Mouse (Mus musculus): ENCODE data around the gene Isca1.
"Not testable (repeated sequence)": the region's sequence is repeated elsewhere in the genome, so short reads cannot be mapped to it uniquely, and the experiment has no call there.

Gene Isca1

GRCm38 (mm10) chr13:59769296-59770163, at the start of gene Isca1:
Isca1 (minus strand) TSS chr13:59769810.
- DNase-seq = peak; percentile 99

DNA sequence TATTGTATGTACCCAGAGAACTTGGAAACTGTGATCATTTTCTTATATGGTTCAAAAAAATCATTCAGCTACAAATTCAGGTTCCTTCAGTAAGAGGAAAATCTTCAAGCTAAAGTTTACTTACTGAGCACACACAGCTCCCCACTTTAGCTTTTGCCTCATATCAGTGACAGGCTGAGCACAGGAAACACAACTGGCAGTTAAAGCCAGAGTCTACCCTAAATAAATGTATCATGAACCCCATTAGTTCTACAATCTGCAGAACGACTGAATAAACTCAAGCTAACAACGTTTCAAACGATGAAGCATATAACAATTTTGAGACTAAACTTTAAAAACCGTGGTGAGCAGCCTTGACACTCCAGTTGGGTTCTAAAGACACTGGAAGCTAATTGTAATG, 47.7 kb upstream of the Isca1 start:
- no peak for DNase-seq

DNA sequence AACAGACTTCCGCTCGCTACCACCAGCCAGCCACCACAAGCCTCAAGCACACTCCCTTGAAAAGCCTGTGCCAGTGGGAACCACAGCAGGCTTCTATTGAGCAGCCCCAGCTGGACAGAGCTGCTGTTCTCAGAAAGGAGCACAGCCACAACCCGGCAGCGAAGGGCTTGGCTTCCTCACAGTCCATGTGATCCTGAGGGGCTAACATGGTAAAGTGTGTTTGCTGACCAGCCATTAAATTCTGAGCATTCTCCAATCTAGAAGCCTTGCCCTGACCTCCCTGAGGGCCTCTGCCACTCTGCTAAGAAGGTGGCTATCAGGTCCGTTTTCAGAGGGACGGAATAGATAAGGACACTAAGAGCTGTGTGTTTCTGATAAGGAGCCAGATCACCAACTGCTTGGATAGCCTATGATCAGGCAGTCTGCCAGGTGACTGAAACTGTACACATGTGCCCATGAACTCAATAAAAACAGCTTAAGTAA, 44.5 kb upstream of the Isca1 start:
- DNase-seq = no peak

- no peak for DNase-seq
Observed at GRCm38 (mm10) chr13:59811581-59811980, 42.0 kb upstream of the Isca1 start.

GRCm38 (mm10) chr13:59801000-59801399, 31.4 kb upstream of the Isca1 start:
- DNase-seq = no peak

DNA sequence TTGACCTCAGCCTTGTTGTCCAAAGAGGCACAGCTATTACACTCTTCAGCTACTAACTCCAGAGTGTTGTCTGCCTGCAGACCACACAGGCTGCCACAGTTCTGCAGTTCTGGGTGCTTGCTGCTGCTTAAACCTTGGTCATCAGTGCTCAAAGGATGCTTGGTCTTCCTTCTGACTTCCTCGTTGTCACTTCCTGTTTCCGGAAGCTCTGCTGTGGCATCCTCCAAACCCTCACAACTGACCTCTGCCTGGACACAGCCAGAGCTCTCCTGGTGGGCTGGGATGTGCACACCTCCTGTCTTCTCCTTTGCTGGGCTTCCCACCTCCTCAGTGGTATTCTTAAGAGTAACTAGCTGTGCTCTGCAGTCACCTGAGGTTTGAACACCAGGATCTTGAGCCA, 30.5 kb upstream of the Isca1 start:
- DNase-seq = no peak

GRCm38 (mm10) chr13:59798306-59798705, 28.7 kb upstream of the Isca1 start:
- DNase-seq = no peak

DNA sequence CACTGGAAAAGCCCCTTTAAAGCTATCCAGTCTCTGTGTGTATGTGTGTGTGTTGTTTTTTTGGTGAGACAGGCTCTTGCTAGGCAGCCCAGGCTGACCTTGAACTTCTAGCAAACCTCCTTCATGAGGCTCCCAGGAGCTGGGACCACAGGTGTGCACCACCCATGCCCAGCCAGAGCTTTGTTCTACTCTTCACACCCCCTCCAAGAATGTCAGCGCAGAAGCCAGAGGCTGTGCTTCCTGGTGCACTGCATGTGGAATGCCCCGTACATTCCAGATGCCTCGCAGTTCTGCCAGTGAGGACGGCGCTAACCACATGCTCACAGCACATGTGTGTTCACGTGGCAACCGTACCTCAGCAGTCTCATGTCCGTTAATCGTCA, 26.8 kb upstream of the Isca1 start:
- no peak for DNase-seq

- DNase-seq = no peak
Observed at GRCm38 (mm10) chr13:59795807-59796465, 26.3 kb upstream of the Isca1 start.

DNA sequence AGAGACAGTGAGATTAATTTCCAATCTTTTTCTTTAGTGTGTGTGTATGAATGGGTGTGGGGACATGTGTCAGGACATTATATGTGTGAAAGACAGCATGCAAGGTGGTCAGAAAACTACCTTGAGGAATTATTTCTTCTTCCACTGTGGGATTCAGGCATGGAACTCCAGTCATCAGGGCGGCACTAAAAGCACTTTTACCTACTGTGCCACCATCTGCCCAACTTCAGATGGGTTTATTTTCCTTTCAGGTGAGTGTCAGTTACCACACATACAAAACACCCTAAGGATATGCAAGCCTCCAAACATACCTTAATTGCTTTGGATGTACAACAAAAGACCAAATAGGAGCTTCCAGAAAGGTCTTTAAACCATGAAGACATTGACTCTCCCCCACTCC, 25.2 kb upstream of the Isca1 start:
- peak; percentile 17 for DNase-seq

DNA sequence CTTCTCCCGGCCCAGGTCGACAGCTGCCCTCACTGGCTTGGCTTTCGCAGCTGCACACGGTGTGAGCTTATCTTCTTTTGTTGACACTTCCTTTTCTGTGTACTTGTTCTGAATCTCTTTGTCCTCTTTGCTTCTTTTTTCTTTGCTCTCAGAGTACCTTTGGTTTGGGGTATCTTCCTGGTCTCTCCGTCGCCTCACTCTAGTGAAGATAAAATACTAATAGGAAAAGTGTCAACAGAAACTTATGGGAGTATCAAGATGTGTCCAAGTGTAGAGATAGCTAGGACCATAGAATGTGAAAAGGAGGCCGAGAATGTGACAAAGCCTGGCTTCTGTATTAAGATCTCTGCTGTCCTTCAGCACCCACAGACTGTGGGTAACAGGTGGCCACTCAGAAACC, 12.5 kb upstream of the Isca1 start, which contains the start of gene Gm49354:
Gene Gm49354 (minus strand): TSS at position 101 of the 400 bp plus-strand sequence.
- no peak for DNase-seq

- DNase-seq = not testable (repeated sequence)
Observed at GRCm38 (mm10) chr13:59779744-59780264, 10.2 kb upstream of the Isca1 start.

DNA sequence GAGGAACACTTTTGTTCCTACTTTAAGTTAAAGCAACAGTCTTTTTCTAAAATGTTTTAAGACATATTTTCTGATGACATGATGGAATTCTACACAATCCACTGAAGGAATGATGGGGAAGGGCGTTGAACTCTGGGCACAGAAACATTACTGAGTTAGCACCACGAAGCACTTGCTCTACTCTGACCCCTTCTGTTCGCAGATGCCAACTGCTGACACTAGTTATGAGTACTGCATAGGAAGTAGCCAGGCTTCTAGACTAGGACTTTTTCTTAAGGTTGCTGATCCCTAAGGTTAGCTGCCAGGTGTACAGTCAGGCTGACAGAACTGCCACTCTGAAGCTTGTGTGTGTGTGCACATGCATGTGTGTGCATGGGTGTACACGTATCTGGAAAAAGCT, 9.6 kb upstream of the Isca1 start:
- no peak for DNase-seq

DNA sequence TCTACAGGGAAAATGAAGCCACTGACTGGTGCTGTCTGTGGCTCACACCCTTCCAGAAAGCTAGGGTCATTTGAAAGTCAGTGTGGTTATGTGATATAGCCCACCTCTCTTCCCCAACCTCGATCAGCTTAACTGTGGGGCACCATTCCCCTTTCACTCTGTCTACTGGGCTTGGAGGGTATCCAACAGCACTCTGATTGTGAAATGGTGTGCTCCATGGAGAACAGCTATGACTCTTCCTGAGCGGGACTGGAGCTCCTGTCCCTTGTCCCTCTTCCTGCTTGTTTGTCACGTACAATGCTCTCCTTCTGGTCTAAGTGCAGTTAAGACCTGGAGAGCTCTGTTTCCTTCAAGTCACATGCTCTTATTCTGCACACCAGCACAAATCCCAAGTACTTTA, 5.6 kb upstream of the Isca1 start:
- no peak for DNase-seq

DNA sequence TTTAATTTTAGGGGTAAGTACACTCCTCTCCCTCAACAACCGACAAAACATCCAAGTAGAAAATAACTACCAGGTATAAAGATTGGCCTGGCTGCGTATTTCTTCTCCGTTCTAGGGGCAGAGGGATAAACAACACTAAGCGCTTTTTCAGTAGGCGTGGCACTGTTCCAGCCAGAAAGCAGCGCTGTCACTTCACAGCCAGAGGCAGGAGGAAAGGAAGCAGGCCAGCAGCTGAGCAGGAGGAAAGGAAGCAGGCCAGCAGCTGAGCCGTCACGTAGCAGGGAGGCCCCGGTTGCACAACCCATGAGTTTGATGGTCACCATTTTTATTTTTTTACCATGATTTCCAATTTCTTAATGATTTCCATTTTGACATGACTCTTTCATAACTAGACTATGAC, 1.6 kb upstream of the Isca1 start:
- DNase-seq = peak; percentile 35

GRCm38 (mm10) chr13:59770847-59771246, 1.2 kb upstream of the Isca1 start:
- DNase-seq = no peak

DNA sequence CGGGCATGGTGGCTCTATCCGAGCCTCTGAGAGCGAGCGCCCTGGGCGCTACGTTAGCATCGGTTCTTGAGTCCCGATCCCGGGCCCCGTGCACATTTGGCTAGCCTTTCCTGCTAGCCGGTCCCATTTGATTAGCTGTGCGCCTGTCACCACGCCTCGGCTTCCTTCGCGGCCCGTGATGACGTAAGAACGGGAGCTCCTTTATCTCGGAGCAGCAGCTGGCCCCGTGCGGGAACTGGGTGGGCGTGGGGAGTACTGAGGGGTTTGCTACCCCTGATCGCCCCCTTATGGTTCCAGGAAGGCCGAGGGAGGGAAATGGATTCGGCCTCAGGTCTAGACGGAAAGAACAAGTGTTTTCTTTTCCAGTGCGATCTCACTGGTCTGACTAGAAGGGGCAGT, 553 bp upstream of the Isca1 start:
- peak; percentile 77 for DNase-seq

DNA sequence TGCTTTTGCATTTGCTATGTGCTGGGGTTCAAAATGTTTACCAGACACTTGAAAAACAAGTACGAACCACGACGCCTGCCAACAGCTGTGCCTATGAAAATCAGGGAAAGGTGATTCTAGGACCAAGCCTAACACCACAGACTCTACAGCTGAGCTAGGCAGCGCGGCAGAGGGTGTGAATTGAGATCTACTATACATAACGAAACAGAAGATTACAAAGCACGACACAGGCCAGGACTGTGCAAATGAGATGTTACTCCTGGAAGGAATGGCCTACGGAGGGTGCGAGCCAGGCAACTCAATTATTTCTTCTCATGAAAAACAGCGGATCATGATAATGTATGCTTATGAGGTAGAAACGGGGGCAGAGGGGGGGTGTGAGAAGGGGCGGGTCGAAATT, 1.1 kb downstream of the Isca1 start:
- peak; percentile 26 for DNase-seq

- no peak for DNase-seq
Observed at GRCm38 (mm10) chr13:59766786-59767515, 2.7 kb downstream of the Isca1 start.

DNA sequence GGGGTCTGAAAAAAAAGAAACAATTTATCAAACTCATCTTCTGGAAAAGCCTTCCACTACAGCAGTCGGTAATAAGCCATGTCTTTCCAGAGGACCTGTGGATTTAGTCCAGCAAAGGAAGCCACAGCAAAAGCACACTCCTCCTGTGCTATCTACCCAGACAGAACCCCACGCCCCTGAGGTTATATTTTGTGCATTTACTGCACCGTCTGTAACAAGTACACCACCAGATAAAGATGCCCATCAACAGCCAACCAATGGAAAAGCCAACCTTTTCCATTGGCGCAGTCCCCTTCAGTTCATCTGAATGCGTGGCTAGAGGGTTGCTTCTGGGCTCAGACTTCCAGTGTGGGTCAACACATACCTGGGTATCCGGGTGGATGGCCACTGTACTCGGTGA, 6.8 kb downstream of the Isca1 start:
- DNase-seq = no peak

DNA sequence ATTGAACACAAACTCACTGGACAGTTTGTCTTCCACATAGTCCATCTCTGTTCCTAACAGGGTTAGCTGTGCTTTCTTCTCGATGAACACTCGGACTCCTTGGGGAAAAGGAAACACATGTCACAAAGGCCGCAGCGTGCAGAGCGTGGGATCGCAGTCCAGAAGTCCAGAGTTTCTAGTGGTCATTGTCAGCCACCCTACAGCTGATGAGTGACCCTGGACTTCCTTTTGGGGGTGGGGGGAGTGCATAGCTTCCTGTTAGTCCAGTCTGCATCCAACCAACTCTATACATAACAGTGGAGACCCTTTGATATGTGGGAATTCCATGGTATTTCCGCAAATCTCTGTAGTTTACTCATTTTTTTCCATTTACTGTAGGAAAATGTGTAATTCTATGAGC, 12.7 kb downstream of the Isca1 start:
- DNase-seq = no peak

DNA sequence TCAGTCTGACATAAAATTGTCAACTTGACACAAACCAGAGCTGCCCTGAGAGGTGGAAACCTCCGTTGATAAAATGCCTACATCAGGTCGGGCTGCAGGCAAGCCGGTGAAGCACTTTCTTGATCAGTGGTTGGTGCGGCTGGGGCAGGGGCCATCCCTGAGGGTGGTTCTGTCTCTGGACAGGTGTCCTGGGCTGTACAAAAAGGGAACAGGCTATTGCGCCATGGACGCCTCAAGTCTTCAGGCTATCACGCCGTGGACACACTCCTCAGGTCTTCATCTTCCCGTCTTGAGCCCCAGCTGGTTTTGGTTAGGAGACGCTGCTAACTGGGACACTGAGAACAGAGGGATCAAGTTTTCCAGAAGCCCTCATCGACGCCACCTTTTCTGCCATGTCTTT, 19.3 kb downstream of the Isca1 start:
- no peak for DNase-seq

GRCm38 (mm10) chr13:59746711-59747110, 22.9 kb downstream of the Isca1 start, which contains the start of gene 1700014D04Rik:
1700014D04Rik (minus strand) TSS chr13:59746752.
- no peak for DNase-seq
